Mouse (Mus musculus) ovary, adult 18-20 months (tissue): ENCODE data around the gene Tyms.
"Not testable (repeated sequence)": the region's sequence is repeated elsewhere in the genome, so short reads cannot be mapped to it uniquely, and the experiment has no call there.

Source experiments
- DNase-seq: peaks from one replicate; pipeline ENCODE4 v3.0.0; 2022; ENCODE audit warnings: low spot score, mixed read lengths

Gene Tyms

GRCm38 (mm10) chr5:30103340-30103739 lies 29.9 kb upstream of the Tyms start:
- DNase-seq = no peak

- no peak for DNase-seq
Measured at GRCm38 (mm10) chr5:30098260-30098659, 24.8 kb upstream of the Tyms start.

- DNase-seq = no peak
Measured at GRCm38 (mm10) chr5:30095731-30096130, 22.3 kb upstream of the Tyms start.

GRCm38 (mm10) chr5:30094399-30094798 lies 21.0 kb upstream of the Tyms start:
- no peak for DNase-seq

- no peak for DNase-seq
Measured at GRCm38 (mm10) chr5:30092701-30093100, 19.3 kb upstream of the Tyms start.

- no peak for DNase-seq
Measured at GRCm38 (mm10) chr5:30072377-30072776, 1.0 kb downstream of the Tyms start.

GRCm38 (mm10) chr5:30071677-30072076 lies 1.7 kb downstream of the Tyms start:
- DNase-seq = no peak

GRCm38 (mm10) chr5:30067726-30068125 lies 5.7 kb downstream of the Tyms start:
- DNase-seq = no peak

- DNase-seq = not testable (repeated sequence)
Measured at GRCm38 (mm10) chr5:30059607-30060006, 13.8 kb downstream of the Tyms start.

GRCm38 (mm10) chr5:30058216-30058731 lies 15.1 kb downstream of the Tyms start:
- no peak for DNase-seq

GRCm38 (mm10) chr5:30039841-30040240 lies 33.6 kb downstream of the Tyms start:
- not testable (repeated sequence) for DNase-seq

GRCm38 (mm10) chr5:30039324-30039723 lies 34.1 kb downstream of the Tyms start:
- DNase-seq = not testable (repeated sequence)

- not testable (repeated sequence) for DNase-seq
Measured at GRCm38 (mm10) chr5:30037111-30037510, 36.3 kb downstream of the Tyms start.

GRCm38 (mm10) chr5:30035862-30036261 lies 37.6 kb downstream of the Tyms start:
- DNase-seq = not testable (repeated sequence)

- DNase-seq = no peak
Measured at GRCm38 (mm10) chr5:30014580-30014979, 58.8 kb downstream of the Tyms start.

GRCm38 (mm10) chr5:30012726-30013503 lies 60.5 kb downstream of the Tyms start, which contains the start of gene Il6:
TSS of gene Il6 (plus strand) at chr5:30013114.
- DNase-seq = peak; percentile 85
